Mouse (Mus musculus) megakaryocyte-erythroid progenitor cell, adult 5-6 weeks (primary cell): Measurements from ENCODE around the gene Zfp523. TPM values are rescaled to one million over a fixed set of nuclear protein-coding genes. Genes with fewer than 3 reads are reported as not detected.
A peak's percentile ranks its signal among the peaks of the same experiment; 100 is the strongest.

Source experiments
- ATAC-seq: replicated peaks from 2 replicates; pipeline ENCODE4 v1.8.0; 2016; ENCODE audit warnings: mild to moderate bottlenecking, inconsistent platforms; ENCODE audit not compliant: severe bottlenecking, poor library complexity, low FRiP score, low TSS enrichment
- total RNA-seq, 2 experiments: library from RNA; stranded (forward) in 1 of 2; stranded (reverse) in 1 of 2; fragments of 200-1000, 215-1000 nt in 1 of 2; fragments of >200 nt in 1 of 2; fragmentation: Nextera tagmentation in 1 of 2; gene quantifications; 2 replicates each; pipeline ENCODE4 v1.2.3; 2014 to 2017

The Zfp523 gene
- total RNA-seq, 2 experiments from 2014 or later, result 8.7 to 27.0 TPM

DNA sequence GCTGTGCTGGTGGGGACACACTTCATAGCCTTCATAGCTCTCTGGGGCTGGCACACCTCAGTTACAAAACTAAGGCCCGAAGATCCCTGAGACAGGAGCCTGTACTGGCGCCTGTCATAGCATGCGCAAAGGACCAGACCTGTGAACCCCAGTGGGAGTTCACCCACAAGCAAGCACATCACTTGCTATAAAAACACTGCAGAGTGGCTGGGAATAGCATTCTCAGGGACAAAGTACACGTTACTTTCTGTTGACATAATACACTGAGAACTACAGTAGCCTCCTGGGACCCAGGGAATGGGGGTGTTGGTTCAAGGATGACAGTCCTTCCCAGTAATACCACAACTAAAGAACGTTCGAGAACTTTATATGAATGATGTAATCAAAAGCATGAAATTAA is 23.8 kb upstream of the Zfp523 start:
- ATAC-seq, result no peak

DNA sequence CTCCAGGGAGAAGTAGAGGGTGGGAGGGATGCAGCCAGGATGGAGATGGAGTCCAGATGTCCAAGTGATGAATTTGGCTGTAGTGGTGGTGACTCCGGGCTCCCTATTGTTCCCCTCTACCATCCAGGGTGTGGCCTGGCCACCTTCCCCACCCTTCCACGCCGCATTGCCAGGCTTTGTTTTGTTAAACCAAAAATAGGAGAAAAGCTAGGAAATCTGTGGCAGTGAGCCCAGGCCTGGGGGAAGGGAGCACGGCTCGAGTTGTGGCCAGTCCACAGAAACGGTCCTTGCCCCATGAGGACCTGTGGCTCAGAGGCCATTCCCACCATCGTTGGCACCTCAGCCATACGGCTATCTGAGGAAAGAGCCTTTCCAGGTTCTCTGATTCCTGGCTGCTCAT is 22.0 kb upstream of the Zfp523 start:
- ATAC-seq, result no peak

DNA sequence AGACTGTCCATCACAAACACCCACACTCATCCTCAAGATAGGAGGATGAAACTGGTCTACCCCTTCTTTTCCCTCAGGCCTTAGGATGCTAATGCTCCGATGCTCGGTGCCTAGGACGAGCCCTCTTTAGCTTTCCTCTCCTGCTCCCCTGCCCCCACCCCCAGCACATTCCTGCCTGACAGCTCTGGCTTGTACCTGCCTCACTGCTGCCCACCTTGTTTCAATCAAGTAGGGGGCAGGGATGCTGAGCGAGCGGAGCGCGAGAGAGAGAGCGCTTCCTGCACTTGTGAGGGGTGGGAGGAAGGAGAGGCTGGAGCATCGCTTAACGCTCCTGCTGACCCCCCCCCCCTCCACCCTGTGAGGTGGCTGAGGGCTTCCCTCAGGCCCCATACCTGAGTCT is 16.6 kb upstream of the Zfp523 start:
- no peak for ATAC-seq

DNA sequence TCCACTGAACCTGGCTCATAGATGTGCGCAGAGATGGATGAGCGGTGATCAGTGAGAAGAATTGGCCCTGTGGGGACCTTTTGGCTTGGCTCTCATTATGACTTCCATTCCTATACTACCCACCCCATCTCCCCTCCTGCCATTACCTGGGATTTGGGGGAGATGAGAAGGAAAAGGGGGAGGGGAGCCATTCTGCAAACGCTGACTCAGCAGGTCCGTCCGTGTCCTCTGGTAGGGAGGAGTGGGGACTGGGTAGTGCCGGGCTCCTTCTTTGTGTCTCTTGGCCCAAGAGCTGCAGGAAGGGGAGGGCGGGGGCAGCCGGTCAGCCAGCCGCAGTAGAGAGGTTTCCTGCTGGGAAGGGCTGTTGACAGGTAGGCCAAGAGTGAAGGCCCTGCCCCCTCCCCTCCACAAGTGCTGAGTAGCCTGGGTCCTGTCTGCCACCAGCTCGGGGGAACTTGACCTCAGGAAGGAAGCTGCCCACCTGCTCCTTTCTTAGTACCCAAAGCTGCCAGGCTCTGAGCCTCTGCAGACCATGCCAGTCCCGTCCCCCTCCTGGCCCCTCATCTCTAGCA is 15.5 kb upstream of the Zfp523 start:
- ATAC-seq, result no peak

DNA sequence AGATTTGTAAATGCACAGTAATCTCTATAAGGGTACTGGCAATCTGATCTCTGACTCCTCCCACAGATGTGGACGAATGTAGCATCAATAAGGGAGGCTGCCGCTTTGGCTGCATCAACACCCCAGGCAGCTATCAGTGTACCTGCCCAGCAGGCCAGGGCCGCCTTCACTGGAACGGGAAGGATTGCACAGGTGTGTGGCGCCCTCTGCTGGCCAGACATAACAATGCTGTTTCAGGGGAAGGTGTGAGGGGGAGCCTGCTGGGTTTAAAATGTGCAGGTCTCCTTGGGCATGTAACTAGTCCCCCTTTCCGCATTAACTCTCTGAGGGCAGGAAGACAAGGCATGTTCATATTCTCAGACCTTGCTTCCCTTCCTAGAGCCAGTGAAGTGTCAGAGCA is 13.3 kb upstream of the Zfp523 start:
- peak; percentile 61 for ATAC-seq

DNA sequence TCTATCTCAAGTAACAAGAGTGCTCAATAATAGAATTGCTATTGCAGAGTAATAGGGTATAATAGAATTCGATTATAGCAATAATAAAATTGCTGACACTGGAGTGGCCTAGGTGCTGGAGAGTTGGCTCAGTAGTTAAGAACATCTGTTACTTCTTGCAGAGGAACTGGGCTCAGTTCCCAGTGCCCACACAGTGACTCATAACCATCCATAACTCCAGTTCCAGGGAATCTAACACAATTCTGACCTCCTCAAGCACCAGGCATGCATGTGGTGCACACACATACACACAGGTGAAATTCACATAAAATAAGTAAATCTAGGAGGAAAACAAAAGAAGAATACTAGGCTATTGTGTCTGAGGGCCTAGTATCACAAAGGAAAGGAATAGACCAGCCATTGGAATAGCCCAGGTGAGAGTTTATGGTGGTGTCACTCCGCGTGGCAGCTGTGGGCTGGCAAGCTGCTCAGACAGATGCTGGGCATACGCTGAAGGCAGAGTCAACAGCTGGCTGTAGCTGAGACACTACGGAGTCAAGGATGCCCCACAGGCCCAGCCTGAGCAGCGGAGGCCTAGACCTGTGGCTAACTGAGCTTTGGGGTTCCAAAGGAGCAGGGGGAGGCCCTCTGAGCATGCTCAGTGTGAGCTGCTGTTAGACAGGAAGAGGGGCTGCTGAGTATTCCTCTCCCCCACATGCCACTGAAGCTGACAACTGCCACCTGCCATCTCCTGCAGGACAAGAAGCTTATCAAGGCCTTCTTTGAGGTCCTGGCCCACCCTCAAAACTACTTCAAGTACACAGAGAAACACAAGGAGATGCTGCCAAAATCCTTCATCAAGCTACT is 6.2 kb upstream of the Zfp523 start:
- ATAC-seq, result no peak

DNA sequence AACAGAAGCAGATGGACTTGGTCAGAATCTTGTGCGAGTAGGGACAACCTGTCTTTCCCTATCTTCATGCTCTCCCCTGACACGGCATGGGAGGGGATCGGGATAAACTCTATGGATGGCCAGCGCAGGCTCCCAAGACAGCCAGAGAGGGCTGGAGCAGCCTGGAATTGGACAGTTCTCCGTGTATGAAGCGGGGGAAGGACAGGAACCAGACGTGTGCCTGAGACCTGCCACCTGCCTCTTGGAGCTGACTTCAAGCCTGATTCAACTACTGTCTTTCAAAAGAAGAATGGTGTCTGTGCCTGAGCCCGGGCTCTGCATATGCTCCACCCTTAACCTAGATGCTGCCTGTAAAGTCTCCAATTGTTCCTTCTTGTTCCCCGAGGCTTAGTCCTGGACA is 4.2 kb upstream of the Zfp523 start:
- ATAC-seq, result no peak

DNA sequence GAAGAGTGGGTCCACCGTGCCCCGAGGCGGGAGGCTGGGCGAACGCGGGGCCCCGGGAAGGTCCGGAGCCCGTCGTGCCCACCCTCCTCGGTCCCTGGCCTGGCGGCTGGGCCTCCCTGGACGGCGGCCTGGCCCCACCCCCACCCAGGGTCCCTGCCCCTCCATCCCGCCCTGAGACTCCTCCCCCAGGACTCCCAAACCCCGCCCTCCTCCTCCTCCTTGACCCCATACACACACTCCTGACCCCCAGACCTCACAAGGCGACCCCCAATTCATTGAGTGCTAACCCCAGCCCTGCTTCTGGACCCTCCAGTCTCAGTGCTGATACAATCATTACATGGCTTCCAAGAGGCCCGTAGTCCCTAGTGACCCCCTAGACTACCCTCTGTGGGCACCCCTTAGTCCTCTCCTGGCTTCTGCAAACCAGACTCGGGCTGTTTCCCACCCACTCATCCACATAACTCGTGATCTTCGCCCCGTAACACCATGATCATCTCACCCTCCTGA is 664 bp downstream of the Zfp523 start:
- 0 out of 2 replicates have a peak, but pooled peaks have one; percentile 4 for ATAC-seq

DNA sequence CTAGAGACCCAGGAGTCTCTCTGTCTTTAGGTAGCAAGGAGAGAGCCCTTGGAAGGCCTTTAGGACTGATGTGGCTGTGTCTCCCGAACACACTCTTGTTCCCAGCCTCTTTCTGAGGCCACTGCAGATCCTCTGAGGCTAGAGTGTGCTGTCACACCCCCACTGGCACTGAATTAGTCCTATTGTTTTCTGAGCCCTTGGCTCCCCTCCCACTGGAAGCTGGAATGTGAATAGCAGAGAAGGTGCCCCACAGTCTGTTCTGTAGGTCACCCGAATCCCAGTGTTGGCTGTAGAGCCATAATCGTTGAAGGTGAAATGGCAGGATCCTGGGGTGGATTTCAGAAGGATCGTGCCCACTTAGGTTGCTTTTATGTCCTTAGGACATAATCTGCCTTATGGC is 3.4 kb downstream of the Zfp523 start:
- ATAC-seq, result no peak

DNA sequence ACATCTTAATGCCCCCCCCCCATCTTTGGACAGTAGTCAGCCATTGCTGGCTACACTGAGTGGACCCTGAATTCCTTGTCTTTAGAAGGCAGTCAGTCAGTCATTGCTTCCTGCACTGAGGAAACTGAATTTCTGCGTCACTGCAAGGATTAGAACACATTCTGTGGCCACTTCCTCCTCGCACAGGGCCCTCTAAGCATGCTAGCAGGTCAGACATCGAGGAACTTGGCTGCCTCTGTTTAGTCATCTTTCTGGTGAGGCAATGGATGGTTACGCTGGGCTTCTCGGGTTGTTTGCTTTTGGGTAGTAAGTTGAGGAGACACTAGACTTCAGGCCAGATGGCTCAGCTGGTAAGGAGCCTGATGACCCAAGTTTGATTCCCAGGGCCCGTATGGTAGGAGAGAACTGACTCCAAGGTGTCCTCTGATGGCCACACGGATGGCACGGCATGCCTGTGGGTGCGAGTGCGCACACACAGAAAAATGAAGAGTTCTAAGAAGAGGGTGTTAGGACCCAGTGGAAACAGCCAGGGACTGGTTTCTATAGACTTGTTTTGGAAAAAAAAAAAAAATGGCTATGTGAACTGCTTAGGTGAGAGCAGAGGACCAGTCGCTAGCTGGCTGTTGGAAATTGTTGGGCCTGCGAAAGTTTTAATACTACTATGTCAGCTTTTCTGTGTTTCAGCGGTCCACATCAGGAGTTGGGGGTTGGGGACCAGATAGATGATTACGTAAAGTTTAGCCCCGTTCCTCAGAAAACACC is 4.0 kb downstream of the Zfp523 start:
- no peak for ATAC-seq

DNA sequence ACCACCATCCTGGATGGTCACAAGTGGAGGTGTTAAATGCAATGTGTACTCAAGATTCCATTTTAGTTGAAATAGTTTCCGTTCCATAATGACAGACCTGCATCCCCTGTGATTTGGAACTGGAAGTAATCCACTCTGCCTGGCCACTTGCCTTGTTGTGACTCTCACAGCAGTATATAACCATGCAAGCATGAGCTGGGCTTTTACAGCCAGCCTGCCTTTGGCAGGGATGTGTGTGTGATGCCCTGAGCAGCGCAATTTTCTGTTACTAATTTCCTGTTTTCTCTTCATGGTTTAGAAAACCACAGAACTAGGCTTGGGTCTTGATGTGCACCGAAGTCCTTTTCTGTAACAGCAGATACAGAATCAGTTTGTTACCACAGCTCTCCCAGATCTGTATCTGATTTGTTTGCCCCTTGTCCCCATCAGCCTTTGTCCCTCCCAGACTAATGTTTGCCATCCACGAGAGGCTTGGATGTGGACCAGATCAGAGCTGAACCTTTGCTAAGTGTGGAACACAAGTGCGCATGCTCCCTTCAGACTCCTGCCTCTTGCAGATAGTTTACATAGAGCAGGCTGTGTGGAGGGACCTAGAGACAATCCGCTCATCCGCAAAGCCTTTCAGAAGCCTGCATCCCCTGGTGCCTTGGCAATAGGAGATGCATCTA is 8.2 kb downstream of the Zfp523 start:
- no peak for ATAC-seq

DNA sequence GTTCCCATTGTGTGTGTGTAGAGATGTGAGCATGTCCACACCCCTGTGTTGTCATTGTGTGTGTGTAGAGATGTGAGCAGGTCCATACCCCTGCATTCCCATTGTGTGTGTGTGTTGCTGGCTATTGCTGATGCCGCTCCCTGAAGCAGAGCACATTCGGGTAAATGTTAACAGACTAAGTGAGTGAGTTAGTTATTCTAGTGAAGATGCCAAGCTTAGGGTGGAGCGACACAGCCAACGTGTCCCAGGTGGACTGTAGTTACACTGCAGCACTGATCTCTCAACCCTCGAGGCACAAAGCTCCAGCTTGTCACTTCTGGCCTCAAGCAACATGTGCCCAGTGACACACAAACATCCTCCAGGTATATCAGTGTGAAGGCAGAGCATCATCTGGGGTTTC is 11.4 kb downstream of the Zfp523 start:
- no peak for ATAC-seq

DNA sequence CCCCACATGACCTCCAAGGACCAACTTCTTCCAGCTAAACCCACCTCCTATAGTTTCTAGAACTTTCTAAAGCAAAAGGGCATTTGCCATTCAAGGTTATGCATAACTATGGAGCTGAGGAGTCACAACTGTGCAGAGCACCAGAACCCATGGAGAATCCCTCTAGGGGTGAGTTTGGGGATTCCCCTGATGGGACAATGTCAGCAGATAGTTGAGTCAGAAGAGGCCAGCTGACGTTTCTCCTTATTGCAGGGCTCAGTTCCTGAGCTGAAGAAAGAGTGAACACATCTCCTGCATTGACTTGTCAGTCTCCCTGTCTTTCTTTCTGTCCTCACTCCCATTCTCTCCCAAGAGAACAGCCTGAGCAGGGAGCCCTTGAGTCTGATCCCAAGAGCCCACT is 15.8 kb downstream of the Zfp523 start:
- no peak for ATAC-seq

DNA sequence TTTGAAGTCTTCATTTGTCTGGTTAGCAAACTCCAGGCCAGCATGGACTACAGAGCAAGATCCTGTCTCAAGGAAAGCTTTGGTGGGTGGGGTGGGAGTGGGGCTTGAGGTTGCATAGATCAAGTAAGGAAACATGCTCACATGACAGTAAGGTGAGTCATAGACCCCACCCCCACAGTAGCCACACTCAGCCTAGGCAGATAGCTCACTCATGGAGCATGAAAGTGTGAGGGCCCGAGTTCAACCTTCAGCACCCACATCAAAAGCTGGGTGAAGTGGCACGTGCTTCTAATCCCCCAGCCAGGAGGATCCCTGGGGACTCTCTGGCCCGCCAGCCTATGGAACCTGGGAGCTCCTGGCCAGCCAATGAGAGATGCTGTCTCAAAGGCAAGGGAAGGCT is 16.6 kb downstream of the Zfp523 start:
- ATAC-seq, result no peak

DNA sequence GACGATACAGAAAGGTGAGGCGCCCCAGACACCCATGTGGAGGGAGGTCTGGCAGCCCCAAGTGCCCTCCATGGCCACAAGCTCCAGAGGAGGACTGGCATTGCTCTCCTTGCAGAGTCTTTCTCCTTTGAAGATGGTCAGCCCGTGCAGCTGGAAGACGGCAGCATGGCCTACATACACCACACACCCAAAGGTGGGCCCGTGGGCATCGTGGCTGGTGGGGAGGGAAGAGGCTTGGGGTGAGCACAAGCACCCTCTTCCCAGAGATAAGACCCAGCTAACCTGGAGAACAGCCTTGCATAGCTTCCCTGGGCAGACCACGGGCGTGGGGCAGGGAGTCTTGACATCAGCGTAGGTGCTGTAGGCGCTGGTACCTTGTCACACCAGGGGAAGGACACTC is 18.1 kb downstream of the Zfp523 start:
- ATAC-seq, result no peak

DNA sequence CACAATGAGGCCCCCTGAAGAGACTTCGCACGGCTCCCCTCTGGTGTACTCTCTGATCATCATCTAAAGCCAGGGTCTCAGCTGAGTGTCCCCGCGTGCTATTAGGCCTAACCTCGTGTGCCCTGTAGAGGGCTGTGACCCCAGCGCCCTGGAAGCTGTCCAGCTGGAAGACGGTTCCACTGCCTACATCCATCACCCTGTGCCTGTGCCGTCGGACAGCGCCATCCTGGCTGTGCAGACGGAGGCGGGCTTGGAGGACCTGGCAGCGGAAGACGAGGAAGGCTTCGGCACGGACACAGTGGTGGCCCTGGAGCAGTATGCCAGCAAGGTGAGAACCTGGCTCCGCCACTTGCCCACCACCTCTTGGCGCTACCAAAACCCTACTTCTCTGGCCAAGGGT is 20.7 kb downstream of the Zfp523 start:
- ATAC-seq, result no peak

DNA sequence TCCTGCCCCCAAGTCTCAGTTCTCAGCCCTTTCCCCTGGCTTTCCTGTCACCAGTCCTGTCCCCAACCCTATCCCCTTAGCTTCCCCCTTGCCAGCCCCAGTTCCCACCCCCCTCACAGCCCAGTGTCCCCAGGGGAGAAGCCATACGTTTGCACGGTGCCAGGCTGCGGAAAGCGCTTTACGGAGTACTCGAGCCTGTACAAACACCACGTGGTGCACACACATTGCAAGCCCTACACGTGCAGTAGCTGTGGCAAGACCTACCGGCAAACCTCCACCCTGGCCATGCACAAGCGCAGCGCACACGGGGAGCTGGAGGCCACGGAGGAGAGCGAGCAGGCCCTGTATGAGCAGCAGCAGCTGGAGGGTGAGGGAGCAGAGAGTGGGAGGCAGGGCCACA is 25.1 kb downstream of the Zfp523 start:
- no peak for ATAC-seq

DNA sequence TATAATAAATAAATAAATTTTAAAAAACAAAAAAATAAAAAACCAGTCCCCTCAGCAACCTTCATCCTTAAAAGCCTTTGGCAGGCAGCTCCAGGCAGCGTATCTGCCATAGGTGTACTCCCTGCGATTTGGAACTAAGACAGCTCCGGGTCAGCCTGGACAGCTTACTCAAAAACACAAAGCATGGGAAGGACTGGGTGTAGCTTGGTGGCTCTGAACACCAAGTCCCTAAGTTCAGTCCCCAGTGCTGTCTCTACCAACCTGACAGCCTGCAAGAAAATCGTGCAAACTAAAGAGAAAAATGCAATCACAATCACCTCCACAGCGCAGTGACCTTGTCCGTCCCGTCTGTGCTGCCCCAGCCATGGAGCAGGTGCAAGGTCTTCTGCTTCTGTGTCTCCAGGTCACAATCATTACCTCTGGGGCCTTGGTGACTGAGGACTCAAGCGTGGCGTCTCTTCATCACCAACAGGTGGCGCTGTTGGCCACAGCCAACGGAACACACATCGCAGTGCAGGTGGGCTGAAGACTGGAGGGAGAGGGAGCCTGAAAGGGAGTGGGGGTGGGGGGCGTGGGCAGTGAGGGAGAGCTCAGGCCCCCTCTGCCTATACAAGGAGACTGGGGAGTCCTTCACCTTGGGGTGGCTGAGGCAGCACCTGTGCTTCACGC is 27.3 kb downstream of the Zfp523 start:
- peak; percentile 54 for ATAC-seq

DNA sequence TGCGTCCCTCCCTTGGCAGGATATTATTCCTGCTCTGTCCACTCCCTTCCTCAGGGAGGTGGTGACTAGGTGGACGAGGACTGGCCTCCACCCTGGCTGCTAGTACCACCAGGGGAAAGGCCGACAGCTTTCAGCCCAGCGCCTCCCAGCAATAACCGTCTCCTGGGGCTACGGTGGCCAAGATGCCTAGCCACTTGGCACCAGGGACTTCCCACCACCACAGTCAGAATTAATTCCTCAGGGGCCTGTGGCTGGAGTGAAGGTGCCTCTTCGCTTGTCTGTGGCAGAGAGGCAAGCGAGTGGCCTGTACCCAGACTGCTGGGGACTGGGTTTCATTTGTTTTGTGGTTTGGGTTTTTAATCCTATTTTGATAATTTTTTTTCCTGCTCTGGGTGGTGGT is 28.5 kb downstream of the Zfp523 start:
- ATAC-seq, result no peak
